Mouse (Mus musculus): Measurements from ENCODE around the gene Rpa2.

DNA sequence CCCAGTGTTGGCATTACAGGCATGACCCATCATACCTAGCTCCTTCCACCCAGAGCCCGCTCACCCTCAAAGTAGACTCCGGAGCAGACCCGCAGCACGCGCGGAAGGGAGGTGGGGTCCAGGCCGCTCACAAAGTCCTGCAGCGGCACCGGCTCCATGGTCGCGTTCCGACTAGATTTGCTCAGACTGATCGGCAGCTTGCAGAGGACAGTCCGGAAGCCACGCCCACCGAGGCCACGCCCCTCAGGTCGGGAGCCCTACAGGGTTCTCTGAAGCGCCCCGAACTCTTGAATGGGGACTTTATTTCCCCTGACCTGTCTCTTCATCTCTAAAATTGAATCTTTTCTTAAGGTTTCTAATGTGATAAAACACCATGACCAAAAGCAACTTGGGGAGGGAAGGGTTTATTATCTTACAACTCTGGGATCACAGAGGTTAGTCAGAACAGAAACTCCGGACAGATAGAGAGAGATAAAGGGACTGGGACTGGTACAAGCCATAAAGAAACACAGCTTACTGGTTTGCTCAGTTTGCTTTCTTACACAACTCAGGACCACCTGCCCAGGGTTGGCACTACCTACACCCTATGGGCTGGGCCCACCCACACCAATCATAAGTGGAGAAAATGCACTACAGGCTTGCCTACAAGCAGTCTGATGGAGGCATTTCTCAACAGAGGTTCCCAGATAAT is 28.2 kb downstream of the Rpa2 start, which contains the start of gene Themis2:
- no peak for TF ChIP-seq GATA1 (IDR thresholded peaks at IDR 0.05; ENCODE audit: borderline replicate concordance, low read length)
- no peak for TF ChIP-seq FLI1 (IDR thresholded peaks at IDR 0.05; ENCODE audit: low read length)

Data from megakaryocyte, embryonic 14.5 days (primary cell).